Mouse (Mus musculus) hindbrain, embryonic 12.5 days (tissue): ENCODE measurements around the gene Tmprss12. TPM values are rescaled to one million over a fixed set of nuclear protein-coding genes. Genes with fewer than 3 reads are reported as not detected.
"Not testable (repeated sequence)": the region's sequence is repeated elsewhere in the genome, so short reads cannot be mapped to it uniquely, and the experiment has no call there.

Experiments used
- ATAC-seq: fragments of 200-750 bp; cut with Nextera tagmentation; 2 replicates; pipeline ENCODE4 v1.8.0; 2017; ENCODE audit warnings: moderate TSS enrichment; ENCODE audit not compliant: low FRiP score
- H3K27ac ChIP-seq: fragments of 300-500 bp; sonication (generic); 2 replicates; pipeline ENCODE4 v1.5.1; 2016; ENCODE audit warnings: mild to moderate bottlenecking
- H3K27me3 ChIP-seq: fragments of 300-500 bp; sonication (generic); 2 replicates; pipeline ENCODE4 v1.6.1; 2016; ENCODE audit warnings: mild to moderate bottlenecking
- H3K36me3 ChIP-seq: fragments of 300-500 bp; sonication (generic); 2 replicates; pipeline ENCODE4 v1.6.1; 2016; ENCODE audit warnings: mild to moderate bottlenecking
- H3K4me1 ChIP-seq: fragments of 300-500 bp; sonication (generic); 2 replicates; pipeline ENCODE4 v1.6.1; 2016
- H3K4me2 ChIP-seq: fragments of 300-500 bp; sonication (generic); replicated peaks from 2 replicates; pipeline ENCODE4 v1.6.1; 2016; ENCODE audit warnings: mild to moderate bottlenecking
- H3K4me3 ChIP-seq: fragments of 300-500 bp; sonication (generic); 2 replicates; pipeline ENCODE4 v1.5.1; 2016; ENCODE audit warnings: mild to moderate bottlenecking
- H3K9ac ChIP-seq: fragments of 300-500 bp; sonication (generic); 2 replicates; pipeline ENCODE4 v1.6.1; 2016; ENCODE audit warnings: mild to moderate bottlenecking, moderate library complexity
- H3K9me3 ChIP-seq: fragments of 300-500 bp; sonication (generic); replicated peaks from 2 replicates; pipeline ENCODE4 v1.6.1; 2016; ENCODE audit warnings: mild to moderate bottlenecking
- WGBS: fragments of 180-500 bp; shearing (Covaris S2); methylation state at CpG from one replicate; pipeline ENCODE4 v1.1.7; 2016; 5-methylcytosine and 5-hydroxymethylcytosine counted together
- polyA plus RNA-seq: library from polyadenylated mRNA; unstranded; fragments of >200 nt; fragmentation: Nextera tagmentation; extraction: Ambion mirVana; gene quantifications from 2 replicates; pipeline ENCODE4 v1.2.1, GENCODE M21; 2016

Tmprss12 gene
- polyA plus RNA-seq, 1 experiment from 2014 or later: not detected

- not testable (repeated sequence) for H3K9me3 ChIP-seq, H3K4me3 ChIP-seq, H3K9ac ChIP-seq, H3K36me3 ChIP-seq, H3K4me1 ChIP-seq, ATAC-seq, H3K27me3 ChIP-seq, H3K27ac ChIP-seq, H3K4me2 ChIP-seq
Measured at GRCm38 (mm10) chr15:100337328-100337727, 56.7 kb downstream of the Tmprss12 start.

GRCm38 (mm10) chr15:100337847-100338246 lies 57.2 kb downstream of the Tmprss12 start:
- not testable (repeated sequence) for H3K4me1 ChIP-seq, H3K27ac ChIP-seq, H3K27me3 ChIP-seq, H3K36me3 ChIP-seq, ATAC-seq, H3K9me3 ChIP-seq, H3K9ac ChIP-seq, H3K4me3 ChIP-seq, H3K4me2 ChIP-seq
- WGBS: 45% methylated on average over 10 of the region's 10 CpGs

- not testable (repeated sequence) for H3K27ac ChIP-seq, H3K27me3 ChIP-seq, H3K4me2 ChIP-seq, H3K4me3 ChIP-seq, H3K4me1 ChIP-seq, H3K9me3 ChIP-seq, H3K9ac ChIP-seq, H3K36me3 ChIP-seq, ATAC-seq
- 67% methylated on average over 4 of the region's 5 CpGs for WGBS
Measured at GRCm38 (mm10) chr15:100341314-100341980, 60.8 kb downstream of the Tmprss12 start.

Other genes starting within 250 kb of the Tmprss12 start
- gene Dip2b, start 242.2 kb upstream of the Tmprss12 start, polyA plus RNA-seq: 26.8 and 27.5 TPM in 2 replicates
- gene Atf1, start 53.0 kb upstream of the Tmprss12 start, polyA plus RNA-seq: 29.0 and 31.1 TPM in 2 replicates
- 3.9 and 4.8 TPM in 2 replicates for gene Mettl7a1, start 23.3 kb downstream of the Tmprss12 start, polyA plus RNA-seq
- 0.17 and 0.22 TPM in 2 replicates for gene Mettl7a3, start 54.1 kb downstream of the Tmprss12 start, polyA plus RNA-seq
- gene Methig1, start 72.3 kb downstream of the Tmprss12 start, polyA plus RNA-seq: 0.16 TPM in 1 of 2 replicates, not detected in the other
- not detected in 2 replicates for gene Mettl7a2, start 72.4 kb downstream of the Tmprss12 start, polyA plus RNA-seq
- gene Higd1c, start 83.7 kb downstream of the Tmprss12 start, polyA plus RNA-seq: not detected in 2 replicates
- 0.12 TPM in 1 of 2 replicates, not detected in the other for gene Gm5475, start 141.3 kb downstream of the Tmprss12 start, polyA plus RNA-seq
- 24.6 and 25.8 TPM in 2 replicates for gene Slc11a2, start 144.2 kb downstream of the Tmprss12 start, polyA plus RNA-seq
- 43.6 and 45.8 TPM in 2 replicates for gene Letmd1, start 188.2 kb downstream of the Tmprss12 start, polyA plus RNA-seq
- 41.4 and 43.0 TPM in 2 replicates for gene Csrnp2, start 214.7 kb downstream of the Tmprss12 start, polyA plus RNA-seq